Mouse (Mus musculus): ENCODE results near the gene Sephs2. TPM values are rescaled to one million over a fixed set of nuclear protein-coding genes. Genes with fewer than 3 reads are reported as not detected.

The Sephs2 gene
- polyA plus RNA-seq, 1 experiment from 2014 or later: 180 TPM

DNA sequence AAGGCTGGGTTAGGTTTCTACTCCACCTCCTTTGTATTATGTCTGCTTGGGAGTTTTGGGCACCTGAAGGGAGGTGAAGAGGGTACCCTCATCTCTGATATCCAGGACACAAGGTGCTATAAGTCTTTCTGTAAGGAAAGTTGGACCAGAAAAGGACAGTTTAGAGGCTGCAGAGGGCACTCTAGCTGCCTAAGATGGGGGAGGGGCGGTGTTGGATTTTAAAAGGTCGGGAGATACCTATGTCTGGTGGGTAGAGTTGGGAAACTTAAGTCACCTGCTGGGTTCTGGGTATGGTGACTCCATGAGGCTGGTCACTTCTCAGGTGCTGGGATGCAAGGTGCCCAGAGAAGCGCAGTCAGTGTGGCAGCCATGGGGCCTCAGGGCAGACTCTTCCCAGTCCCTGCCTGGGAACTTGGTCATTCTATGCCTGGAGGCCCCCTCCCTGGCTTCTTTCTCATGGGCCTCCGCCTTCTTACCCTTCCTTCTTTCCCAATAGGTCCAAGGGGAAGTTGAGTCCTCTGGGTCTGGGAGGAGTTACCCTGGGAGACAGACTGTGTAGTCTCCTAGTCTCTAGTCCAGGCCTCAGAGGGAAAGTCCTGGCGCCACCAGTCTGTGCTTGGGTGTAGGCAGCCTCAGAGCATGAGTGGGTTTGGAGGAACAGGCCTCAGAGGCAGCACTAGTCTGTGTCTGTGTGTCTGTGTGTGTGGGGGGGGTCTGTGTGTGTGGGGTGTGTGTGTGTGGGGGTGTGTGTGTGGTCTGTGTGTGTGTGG lies 23.1 kb upstream of the Sephs2 start:
- Histone ChIP-seq H3K4me2 (ENCODE audit: low read depth, low read length) (peak overlapping the region; percentile 39; the same call in 1 of the 2 replicates), H3K9me3 (replicated peaks; ENCODE audit: control insufficient read depth, low read length) (no peaks in the 10 kb centered on the region), H3K27me3 (ENCODE audit: control insufficient read depth, insufficient read depth, low read depth, low read length) (no peaks in the 10 kb centered on the region), H3K27ac (ENCODE audit: low read length) (no peak overlapping the region; the same call in 1 of the 2 replicates), H3K4me1 (ENCODE audit: control insufficient read depth, low read depth, low read length) (no peaks in the 10 kb centered on the region; the same call in none of the 2 replicates), H3K4me3 (ENCODE audit: low read depth, low read length) (peak overlapping the region; percentile 45), H3K9ac (ENCODE audit: low read depth, low read length) (no peak overlapping the region), H3K36me3 (ENCODE audit: control insufficient read depth, insufficient read depth) (no peaks in the 10 kb centered on the region)
- peak; percentile 27; the same call in 1 of the 2 replicates for ATAC-seq (ENCODE audit: low read depth)
- 50% methylated on average over 5 of the region's 5 CpGs for WGBS (ENCODE audit: insufficient replicate concordance)

- WGBS (ENCODE audit: insufficient replicate concordance): 18% methylated on average over 11 of the region's 11 CpGs
Measured at GRCm38 (mm10) chr7:127296098-127296497, 22.2 kb upstream of the Sephs2 start, which contains the start of gene Itgal. TSS of gene Itgal (plus strand) at chr7:127296260.

DNA sequence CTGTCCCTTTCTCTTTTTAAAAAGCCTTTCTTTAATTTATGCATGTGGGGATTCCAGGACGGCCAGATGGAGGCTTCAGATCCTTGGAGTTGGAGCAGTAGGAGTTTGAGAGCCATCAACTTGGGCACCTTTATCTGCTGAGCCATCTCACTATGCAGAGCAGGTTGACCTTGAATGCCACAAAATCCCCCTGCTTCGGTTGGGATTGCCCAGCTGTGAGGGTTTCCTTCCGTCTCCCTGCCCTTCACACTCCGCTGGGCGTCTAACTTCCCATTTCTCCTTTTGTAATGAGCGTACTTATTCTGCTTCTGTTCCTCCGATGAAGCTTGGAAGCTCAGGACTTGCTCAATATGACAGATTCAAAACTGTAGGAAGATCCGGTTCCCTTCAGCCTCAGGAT lies 16.3 kb upstream of the Sephs2 start:
- Histone ChIP-seq H3K9me3 (replicated peaks; ENCODE audit: control insufficient read depth, low read length) (no peaks in the 10 kb centered on the region), H3K36me3 (ENCODE audit: control insufficient read depth, insufficient read depth) (no peaks in the 10 kb centered on the region), H3K4me1 (ENCODE audit: control insufficient read depth, low read depth, low read length) (peaks cover 4% of the 10 kb centered on the region), H3K4me2 (ENCODE audit: low read depth, low read length) (no peak overlapping the region), H3K4me3 (ENCODE audit: low read depth, low read length) (no peak overlapping the region), H3K27ac (ENCODE audit: low read length) (no peak overlapping the region), H3K27me3 (ENCODE audit: control insufficient read depth, insufficient read depth, low read depth, low read length) (no peaks in the 10 kb centered on the region), H3K9ac (ENCODE audit: low read depth, low read length) (no peak overlapping the region)
- 25% methylated on average over 8 of the region's 8 CpGs for WGBS (ENCODE audit: insufficient replicate concordance)
- no peak for ATAC-seq (ENCODE audit: low read depth)

More at GRCm38 (mm10) chr7:127296098-127296497, 22.2 kb upstream of the Sephs2 start, which contains the start of gene Itgal:
- H3K4me1 ChIP-seq (ENCODE audit: control insufficient read depth, low read depth, low read length): no peaks in the 10 kb centered on the region; the same call in none of the 2 replicates
- H3K4me2 ChIP-seq (ENCODE audit: low read depth, low read length): peak within 1 kb of the TSS; percentile 39; the same call in 1 of the 2 replicates
- peak within 1 kb of the TSS; percentile 74 for H3K27ac ChIP-seq (ENCODE audit: low read length)
- no peaks in the 10 kb centered on the region for H3K27me3 ChIP-seq (ENCODE audit: control insufficient read depth, insufficient read depth, low read depth, low read length)
- H3K36me3 ChIP-seq (ENCODE audit: control insufficient read depth, insufficient read depth): no peaks in the 10 kb centered on the region
- peak within 1 kb of the TSS; percentile 45 for H3K4me3 ChIP-seq (ENCODE audit: low read depth, low read length)
- no peak within 1 kb of the TSS for H3K9ac ChIP-seq (ENCODE audit: low read depth, low read length)
- H3K9me3 ChIP-seq (replicated peaks; ENCODE audit: control insufficient read depth, low read length): no peaks in the 10 kb centered on the region
- peak; percentile 48; the same call in 1 of the 2 replicates for ATAC-seq (ENCODE audit: low read depth)

GRCm38 (mm10) chr7:127289306-127289705 lies 15.5 kb upstream of the Sephs2 start:
- H3K4me1 ChIP-seq (ENCODE audit: control insufficient read depth, low read depth, low read length): peaks cover 5% of the 10 kb centered on the region
- H3K4me2 ChIP-seq (ENCODE audit: low read depth, low read length): no peak overlapping the region
- no peak for ATAC-seq (ENCODE audit: low read depth)
- no peak overlapping the region for H3K9ac ChIP-seq (ENCODE audit: low read depth, low read length)
- H3K27me3 ChIP-seq (ENCODE audit: control insufficient read depth, insufficient read depth, low read depth, low read length): no peaks in the 10 kb centered on the region
- H3K27ac ChIP-seq (ENCODE audit: low read length): no peak overlapping the region
- no peak overlapping the region for H3K4me3 ChIP-seq (ENCODE audit: low read depth, low read length)
- H3K36me3 ChIP-seq (ENCODE audit: control insufficient read depth, insufficient read depth): no peaks in the 10 kb centered on the region
- 33% methylated on average over 2 of the region's 2 CpGs for WGBS (ENCODE audit: insufficient replicate concordance)
- H3K9me3 ChIP-seq (replicated peaks; ENCODE audit: control insufficient read depth, low read length): no peaks in the 10 kb centered on the region

- no peak overlapping the region for H3K9ac ChIP-seq (ENCODE audit: low read depth, low read length)
- WGBS (ENCODE audit: insufficient replicate concordance): 50% methylated on average over 1 of the region's 1 CpGs
- no peak for ATAC-seq (ENCODE audit: low read depth)
- H3K27me3 ChIP-seq (ENCODE audit: control insufficient read depth, insufficient read depth, low read depth, low read length): no peaks in the 10 kb centered on the region
- no peaks in the 10 kb centered on the region for H3K36me3 ChIP-seq (ENCODE audit: control insufficient read depth, insufficient read depth)
- no peak overlapping the region for H3K4me3 ChIP-seq (ENCODE audit: low read depth, low read length)
- H3K4me1 ChIP-seq (ENCODE audit: control insufficient read depth, low read depth, low read length): peaks cover 5% of the 10 kb centered on the region
- no peaks in the 10 kb centered on the region for H3K9me3 ChIP-seq (replicated peaks; ENCODE audit: control insufficient read depth, low read length)
- H3K4me2 ChIP-seq (ENCODE audit: low read depth, low read length): no peak overlapping the region
- no peak overlapping the region for H3K27ac ChIP-seq (ENCODE audit: low read length)
Measured at GRCm38 (mm10) chr7:127287940-127288339, 14.1 kb upstream of the Sephs2 start.

DNA sequence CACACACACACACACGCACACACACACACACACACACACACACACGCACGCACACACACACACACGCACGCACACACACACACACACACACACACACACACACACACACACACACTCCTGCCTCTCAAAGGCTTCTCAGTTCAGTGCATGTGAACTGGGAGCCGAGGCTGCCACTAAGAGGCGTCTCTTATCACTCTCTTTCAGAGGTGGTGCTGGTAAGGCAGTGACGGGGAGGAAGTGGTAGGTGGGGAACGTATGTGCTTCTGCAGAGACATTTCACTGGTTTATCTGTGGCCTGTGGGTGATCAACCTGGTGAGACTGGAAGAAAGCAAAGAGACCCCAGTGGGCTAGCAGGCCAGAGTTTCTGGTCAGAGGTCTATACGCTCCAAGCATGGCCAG lies 11.3 kb upstream of the Sephs2 start:
- WGBS (ENCODE audit: insufficient replicate concordance): 23% methylated on average over 6 of the region's 10 CpGs
- Histone ChIP-seq H3K27ac (ENCODE audit: low read length) (no peak overlapping the region), H3K4me1 (ENCODE audit: control insufficient read depth, low read depth, low read length) (peaks cover 5% of the 10 kb centered on the region)

DNA sequence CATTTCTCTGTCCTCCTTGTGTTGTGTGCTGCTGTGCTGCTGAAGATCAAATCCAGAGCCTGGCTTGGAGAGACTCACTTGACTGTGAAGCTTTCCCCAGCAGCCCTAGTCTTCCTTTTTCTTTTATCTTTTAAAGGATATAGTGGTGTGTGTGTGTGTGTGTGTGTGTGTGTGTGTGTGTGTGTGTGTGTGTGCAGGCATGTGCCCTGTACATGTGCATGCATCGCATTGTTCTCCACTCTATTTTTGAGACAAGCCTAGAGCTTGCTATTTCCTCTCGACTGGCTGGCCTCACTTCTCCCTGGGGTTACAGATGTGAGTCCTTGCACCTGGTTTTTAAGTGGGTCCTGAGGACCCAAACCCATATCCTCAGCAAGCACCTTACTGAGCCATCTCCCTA lies 8.3 kb upstream of the Sephs2 start:
- H3K4me2 ChIP-seq (ENCODE audit: low read depth, low read length): no peak overlapping the region
- H3K9ac ChIP-seq (ENCODE audit: low read depth, low read length): no peak overlapping the region
- ATAC-seq (ENCODE audit: low read depth): no peak
- 47% methylated on average over 2 of the region's 2 CpGs for WGBS (ENCODE audit: insufficient replicate concordance)
- no peak overlapping the region for H3K4me3 ChIP-seq (ENCODE audit: low read depth, low read length)
- H3K27ac ChIP-seq (ENCODE audit: low read length): no peak overlapping the region
- H3K36me3 ChIP-seq (ENCODE audit: control insufficient read depth, insufficient read depth): no peaks in the 10 kb centered on the region
- no peaks in the 10 kb centered on the region for H3K27me3 ChIP-seq (ENCODE audit: control insufficient read depth, insufficient read depth, low read depth, low read length)
- no peaks in the 10 kb centered on the region for H3K9me3 ChIP-seq (replicated peaks; ENCODE audit: control insufficient read depth, low read length)
- H3K4me1 ChIP-seq (ENCODE audit: control insufficient read depth, low read depth, low read length): peaks cover 13% of the 10 kb centered on the region

More for the DNA sequence above, 11.3 kb upstream of the Sephs2 start:
- H3K9ac ChIP-seq (ENCODE audit: low read depth, low read length): no peak overlapping the region
- H3K36me3 ChIP-seq (ENCODE audit: control insufficient read depth, insufficient read depth): no peaks in the 10 kb centered on the region
- peak; percentile 54 for ATAC-seq (ENCODE audit: low read depth)
- H3K9me3 ChIP-seq (replicated peaks; ENCODE audit: control insufficient read depth, low read length): no peaks in the 10 kb centered on the region
- H3K4me2 ChIP-seq (ENCODE audit: low read depth, low read length): no peak overlapping the region
- H3K27me3 ChIP-seq (ENCODE audit: control insufficient read depth, insufficient read depth, low read depth, low read length): no peaks in the 10 kb centered on the region
- no peak overlapping the region for H3K4me3 ChIP-seq (ENCODE audit: low read depth, low read length)

DNA sequence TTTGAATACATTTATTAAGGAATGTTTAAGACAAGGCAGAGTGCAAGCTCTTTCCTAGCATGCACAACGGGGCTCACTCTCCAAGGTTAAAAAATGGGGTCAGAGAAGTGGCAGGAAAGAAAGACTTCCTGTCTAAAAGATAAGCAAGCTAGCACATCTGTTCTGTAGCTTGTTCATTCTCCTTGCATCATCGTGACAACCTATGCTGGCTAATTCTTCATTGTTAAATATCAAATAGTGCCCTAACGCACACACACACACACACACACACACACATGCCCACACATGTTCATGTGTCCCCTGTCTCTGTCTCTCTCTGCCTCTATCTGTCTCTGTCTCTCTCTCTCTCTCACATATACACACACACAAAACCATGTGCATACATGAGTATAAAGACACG lies 7.3 kb upstream of the Sephs2 start:
- 14% methylated on average over 4 of the region's 4 CpGs for WGBS (ENCODE audit: insufficient replicate concordance)
- no peak overlapping the region for H3K27ac ChIP-seq (ENCODE audit: low read length)

GRCm38 (mm10) chr7:127280092-127280491 lies 6.2 kb upstream of the Sephs2 start:
- Histone ChIP-seq H3K9me3 (replicated peaks; ENCODE audit: control insufficient read depth, low read length) (no peaks in the 10 kb centered on the region), H3K27me3 (ENCODE audit: control insufficient read depth, insufficient read depth, low read depth, low read length) (no peaks in the 10 kb centered on the region), H3K27ac (ENCODE audit: low read length) (no peak overlapping the region), H3K4me3 (ENCODE audit: low read depth, low read length) (no peak overlapping the region), H3K4me2 (ENCODE audit: low read depth, low read length) (no peak overlapping the region), H3K36me3 (ENCODE audit: control insufficient read depth, insufficient read depth) (no peaks in the 10 kb centered on the region), H3K9ac (ENCODE audit: low read depth, low read length) (no peak overlapping the region), H3K4me1 (ENCODE audit: control insufficient read depth, low read depth, low read length) (peaks cover 11% of the 10 kb centered on the region)
- no peak for ATAC-seq (ENCODE audit: low read depth)
- WGBS (ENCODE audit: insufficient replicate concordance): 66% methylated on average over 3 of the region's 3 CpGs

More for the DNA sequence above, 7.3 kb upstream of the Sephs2 start:
- Histone ChIP-seq H3K9me3 (replicated peaks; ENCODE audit: control insufficient read depth, low read length) (no peaks in the 10 kb centered on the region), H3K9ac (ENCODE audit: low read depth, low read length) (no peak overlapping the region), H3K4me3 (ENCODE audit: low read depth, low read length) (no peak overlapping the region), H3K4me2 (ENCODE audit: low read depth, low read length) (no peak overlapping the region), H3K27me3 (ENCODE audit: control insufficient read depth, insufficient read depth, low read depth, low read length) (no peaks in the 10 kb centered on the region), H3K4me1 (ENCODE audit: control insufficient read depth, low read depth, low read length) (peaks cover 13% of the 10 kb centered on the region), H3K36me3 (ENCODE audit: control insufficient read depth, insufficient read depth) (no peaks in the 10 kb centered on the region)
- no peak for ATAC-seq (ENCODE audit: low read depth)
